Mouse (Mus musculus): ENCODE data around the gene Ccdc187. TPM values are rescaled to one million over a fixed set of nuclear protein-coding genes. Genes with fewer than 3 reads are reported as not detected.

Ccdc187 gene
- polyA plus RNA-seq, 1 experiment from 2014 or later, result 0.03 TPM

- CTCF ChIA-PET, result no interaction called here
- in situ Hi-C loops (cut with MboI; ENCODE audit: low pct_unique_long_range_greater_than_20kb), result no loop called here
- no peaks in the 10 kb centered on the region for H3K27me3 ChIP-seq
- DNase-seq (ENCODE audit: low read depth, low spot score) (no peak), ATAC-seq (no peak)
- TF ChIP-seq CTCF (IDR thresholded peaks at IDR 0.05), result peak; percentile 82
- POLR2A ChIA-PET, result no interaction called here
Measured at GRCm38 (mm10) chr2:26227788-26228187, 66.6 kb downstream of the Ccdc187 start.

GRCm38 (mm10) chr2:26225242-26225641 lies 69.1 kb downstream of the Ccdc187 start:
- POLR2A ChIA-PET, result no interaction called here
- no peak for TF ChIP-seq CTCF (IDR thresholded peaks at IDR 0.05)
- in situ Hi-C loops (cut with MboI; ENCODE audit: low pct_unique_long_range_greater_than_20kb), result no loop called here
- DNase-seq (ENCODE audit: low read depth, low spot score), result no peak
- CTCF ChIA-PET, result no interaction called here
- no peak for ATAC-seq
- H3K27me3 ChIP-seq, result no peaks in the 10 kb centered on the region

GRCm38 (mm10) chr2:26223961-26224360 lies 70.4 kb downstream of the Ccdc187 start:
- ATAC-seq (no peak), DNase-seq (ENCODE audit: low read depth, low spot score) (no peak)
- ChIA-PET CTCF (no interaction called here), POLR2A (no interaction called here)
- in situ Hi-C loops (cut with MboI; ENCODE audit: low pct_unique_long_range_greater_than_20kb), result no loop called here
- no peak for TF ChIP-seq CTCF (IDR thresholded peaks at IDR 0.05)
- no peaks in the 10 kb centered on the region for H3K27me3 ChIP-seq

- in situ Hi-C loops (cut with MboI; ENCODE audit: low pct_unique_long_range_greater_than_20kb), result loop anchor here (5.0 kb wide), 1 partner anchor 52 kb away; no protein-coding TSS in a partner anchor
- ATAC-seq, result no peak
- CTCF ChIA-PET, result no interaction called here
Measured at GRCm38 (mm10) chr2:26214526-26214925, 79.8 kb downstream of the Ccdc187 start.

GRCm38 (mm10) chr2:26209566-26209965 lies 84.8 kb downstream of the Ccdc187 start:
- in situ Hi-C loops (cut with MboI; ENCODE audit: low pct_unique_long_range_greater_than_20kb), result no loop called here

More at GRCm38 (mm10) chr2:26214526-26214925, 79.8 kb downstream of the Ccdc187 start:
- no peak for DNase-seq (ENCODE audit: low read depth, low spot score)
- POLR2A ChIA-PET, result no interaction called here
- no peak for TF ChIP-seq CTCF (IDR thresholded peaks at IDR 0.05)
- H3K27me3 ChIP-seq, result no peaks in the 10 kb centered on the region

GRCm38 (mm10) chr2:26208126-26208789 lies 86.1 kb downstream of the Ccdc187 start, which contains the start of gene Lhx3:
Lhx3 (minus strand) TSS chr2:26208289.
- in situ Hi-C loops (cut with MboI; ENCODE audit: low pct_unique_long_range_greater_than_20kb), result no loop called here
- POLR2A ChIA-PET, result no interaction called here

More at GRCm38 (mm10) chr2:26209566-26209965, 84.8 kb downstream of the Ccdc187 start:
- peaks cover 8% of the 10 kb centered on the region for H3K27me3 ChIP-seq
- ChIA-PET POLR2A (no interaction called here), CTCF (no interaction called here)
- ATAC-seq, result no peak
- TF ChIP-seq CTCF (IDR thresholded peaks at IDR 0.05), result no peak
- DNase-seq (ENCODE audit: low read depth, low spot score), result no peak

GRCm38 (mm10) chr2:26207559-26207958 lies 86.8 kb downstream of the Ccdc187 start:
- ChIA-PET POLR2A (no interaction called here), CTCF (no interaction called here)
- TF ChIP-seq CTCF (IDR thresholded peaks at IDR 0.05), result no peak
- DNase-seq (ENCODE audit: low read depth, low spot score) (no peak), ATAC-seq (no peak)
- in situ Hi-C loops (cut with MboI; ENCODE audit: low pct_unique_long_range_greater_than_20kb), result no loop called here
- H3K27me3 ChIP-seq, result peaks cover 28% of the 10 kb centered on the region

More at GRCm38 (mm10) chr2:26208126-26208789, 86.1 kb downstream of the Ccdc187 start, which contains the start of gene Lhx3:
- ATAC-seq (no peak), DNase-seq (ENCODE audit: low read depth, low spot score) (no peak)
- CTCF ChIA-PET, result no interaction called here
- peaks cover 21% of the 10 kb centered on the region for H3K27me3 ChIP-seq
- TF ChIP-seq CTCF (IDR thresholded peaks at IDR 0.05), result no peak

GRCm38 (mm10) chr2:26205761-26206160 lies 88.6 kb downstream of the Ccdc187 start:
- no peak for TF ChIP-seq CTCF (IDR thresholded peaks at IDR 0.05)
- H3K27me3 ChIP-seq, result peaks cover 46% of the 10 kb centered on the region
- DNase-seq (ENCODE audit: low read depth, low spot score), result no peak
- ATAC-seq, result no peak
- POLR2A ChIA-PET, result no interaction called here
- CTCF ChIA-PET, result interaction anchor here (1.8 kb wide), 1 partner anchor 52 kb away, joined by 4 read pairs; no protein-coding TSS in a partner anchor
- in situ Hi-C loops (cut with MboI; ENCODE audit: low pct_unique_long_range_greater_than_20kb), result no loop called here

GRCm38 (mm10) chr2:26205126-26205525 lies 89.2 kb downstream of the Ccdc187 start:
- in situ Hi-C loops (cut with MboI; ENCODE audit: low pct_unique_long_range_greater_than_20kb), result no loop called here

GRCm38 (mm10) chr2:26202849-26203475 lies 91.4 kb downstream of the Ccdc187 start:
- no peak for DNase-seq (ENCODE audit: low read depth, low spot score)
- CTCF ChIA-PET, result no interaction called here
- POLR2A ChIA-PET, result no interaction called here
- ATAC-seq, result no peak
- TF ChIP-seq CTCF (IDR thresholded peaks at IDR 0.05), result no peak
- peaks cover 68% of the 10 kb centered on the region for H3K27me3 ChIP-seq
- in situ Hi-C loops (cut with MboI; ENCODE audit: low pct_unique_long_range_greater_than_20kb), result no loop called here

More at GRCm38 (mm10) chr2:26205126-26205525, 89.2 kb downstream of the Ccdc187 start:
- TF ChIP-seq CTCF (IDR thresholded peaks at IDR 0.05), result no peak
- DNase-seq (ENCODE audit: low read depth, low spot score) (no peak), ATAC-seq (no peak)
- peaks cover 53% of the 10 kb centered on the region for H3K27me3 ChIP-seq
- ChIA-PET CTCF (interaction anchor here (1.8 kb wide), 1 partner anchor 51 kb away, joined by 4 read pairs; no protein-coding TSS in a partner anchor), POLR2A (no interaction called here)

Measured in Patski (cell line).